Mouse (Mus musculus) CH12.LX (cell line): Measurements from ENCODE around the gene Cit. TPM values are rescaled to one million over a fixed set of nuclear protein-coding genes. Genes with fewer than 3 reads are reported as not detected.

ENCODE experiments used
- DNase-seq: peaks from one replicate; pipeline ENCODE4 v3.0.0-alpha.2; 2013; ENCODE audit errors: extremely low read depth
- H3K27ac ChIP-seq: 2 replicates; pipeline ENCODE4 v1.5.1; 2012; ENCODE audit warnings: low read depth, mild to moderate bottlenecking, control low read depth, moderate library complexity; ENCODE audit not compliant: insufficient read depth
- H3K27me3 ChIP-seq: replicated peaks from 2 replicates; pipeline ENCODE3; 2012; ENCODE audit warnings: inconsistent platforms
- H3K36me3 ChIP-seq, 2 experiments: replicated peaks in 1 of 2; 2 replicates each; pipeline versions ENCODE3 to v1.6.1; 2012; ENCODE audit warnings: inconsistent platforms in 1 of 2, low read length in 1 of 2, mild to moderate bottlenecking in 1 of 2, mixed read lengths in 1 of 2, moderate library complexity in 1 of 2; ENCODE audit not compliant: control insufficient read depth in 1 of 2, insufficient read depth in 1 of 2
- H3K4me1 ChIP-seq, 2 experiments: 2 replicates each; pipeline ENCODE4 v1.6.1; 2012; ENCODE audit warnings: inconsistent platforms in 1 of 2, moderate library complexity in 1 of 2; ENCODE audit not compliant: insufficient read depth in 2 of 2, control insufficient read depth in 1 of 2
- H3K4me2 ChIP-seq: 2 replicates; pipeline ENCODE4 v1.6.1; 2012; ENCODE audit warnings: low read depth, mild to moderate bottlenecking, control low read depth; ENCODE audit not compliant: poor library complexity, insufficient read depth, severe bottlenecking
- H3K4me3 ChIP-seq, 3 experiments: fragments of 150-350 bp in 1 of 3; sonication (generic) in 1 of 3; replicated peaks in 1 of 3; 2 replicates each; pipeline versions ENCODE3 to v1.5.1; 2011 to 2012; ENCODE audit warnings: low read depth in 2 of 3, low read length in 2 of 3, mild to moderate bottlenecking in 2 of 3, moderate library complexity in 2 of 3, control low read depth in 1 of 3, improper control_type of control experiment in 1 of 3, inconsistent platforms in 1 of 3, mixed read lengths in 1 of 3; ENCODE audit not compliant: poor library complexity in 1 of 3
- H3K79me2 ChIP-seq: replicated peaks from 2 replicates; pipeline ENCODE4 v1.6.1; 2012; ENCODE audit warnings: mild to moderate bottlenecking, moderate library complexity; ENCODE audit not compliant: control insufficient read depth, poor library complexity, insufficient read depth, severe bottlenecking; ENCODE audit errors: extremely low read depth
- H3K9ac ChIP-seq: 2 replicates; pipeline ENCODE4 v1.6.1; 2012; ENCODE audit warnings: low read depth, mild to moderate bottlenecking, control low read depth, moderate library complexity; ENCODE audit not compliant: insufficient read depth
- H3K9me3 ChIP-seq: replicated peaks from 2 replicates; pipeline ENCODE3; 2012; ENCODE audit warnings: low read length, inconsistent platforms, mixed read lengths
- BHLHE40 ChIP-seq: IDR thresholded peaks from 2 replicates; pipeline ENCODE4 v1.6.1; 2011; ENCODE audit warnings: mild to moderate bottlenecking, low read depth, low read length, improper control_type of control experiment
- CHD1 ChIP-seq: IDR thresholded peaks from 2 replicates; pipeline ENCODE4 v1.6.1; 2012; ENCODE audit warnings: low read depth, low read length, improper control_type of control experiment, inconsistent platforms
- CHD2 ChIP-seq: IDR thresholded peaks from 2 replicates; pipeline ENCODE4 v1.6.1; 2011; ENCODE audit warnings: low read length, improper control_type of control experiment
- CTCF ChIP-seq, 2 experiments: IDR thresholded peaks in 1 of 2; conservative IDR thresholded peaks in 1 of 2; 2 replicates each; pipeline ENCODE4 v1.5.1; 2011 to 2012; ENCODE audit warnings: low read depth in 2 of 2, low read length in 2 of 2, improper control_type of control experiment in 1 of 2, inconsistent platforms in 1 of 2, mild to moderate bottlenecking in 1 of 2, moderate library complexity in 1 of 2
- E2F4 ChIP-seq: IDR thresholded peaks from 2 replicates; pipeline ENCODE4 v1.6.1; 2011; ENCODE audit warnings: low read depth, low read length, improper control_type of control experiment; ENCODE audit not compliant: insufficient replicate concordance
- EP300 ChIP-seq: IDR thresholded peaks from 2 replicates; pipeline ENCODE4 v1.6.1; 2011; ENCODE audit warnings: low read length, improper control_type of control experiment
- ETS1 ChIP-seq: conservative IDR thresholded peaks from 2 replicates; pipeline ENCODE4 v1.6.1; 2012; ENCODE audit warnings: low read depth, mild to moderate bottlenecking, inconsistent platforms, low read length, improper control_type of control experiment, moderate library complexity
- GABPA ChIP-seq: IDR thresholded peaks from 2 replicates; pipeline ENCODE4 v1.6.1; 2012; ENCODE audit warnings: low read depth, low read length, improper control_type of control experiment, inconsistent platforms; ENCODE audit not compliant: insufficient replicate concordance
- HCFC1 ChIP-seq: IDR thresholded peaks from 2 replicates; pipeline ENCODE4 v1.6.1; 2012; ENCODE audit warnings: low read depth, mild to moderate bottlenecking, inconsistent platforms, low read length, improper control_type of control experiment
- IRF4 ChIP-seq: IDR thresholded peaks from 2 replicates; pipeline ENCODE4 v1.6.1; 2014; ENCODE audit warnings: low read depth, mild to moderate bottlenecking, inconsistent platforms, low read length, improper control_type of control experiment
- KAT2A ChIP-seq: IDR thresholded peaks from 2 replicates; pipeline ENCODE4 v1.6.1; 2012; ENCODE audit warnings: low read length, improper control_type of control experiment, inconsistent platforms; ENCODE audit not compliant: insufficient replicate concordance
- MAFK ChIP-seq: IDR thresholded peaks from 2 replicates; pipeline ENCODE4 v1.6.1; 2011; ENCODE audit warnings: low read length, improper control_type of control experiment; ENCODE audit not compliant: insufficient replicate concordance
- MEF2A ChIP-seq: IDR thresholded peaks from 2 replicates; pipeline ENCODE4 v1.6.1; 2014; ENCODE audit warnings: low read depth, mild to moderate bottlenecking, inconsistent platforms, low read length, improper control_type of control experiment, borderline replicate concordance
- MXI1 ChIP-seq: IDR thresholded peaks from 2 replicates; pipeline ENCODE4 v1.6.1; 2011; ENCODE audit warnings: mild to moderate bottlenecking, low read depth, low read length, improper control_type of control experiment
- POLR2A ChIP-seq: IDR thresholded peaks from 2 replicates; pipeline ENCODE4 v1.6.1; 2011; ENCODE audit warnings: low read depth, mild to moderate bottlenecking, improper control_type of control experiment, low read length
- RCOR1 ChIP-seq: conservative IDR thresholded peaks from 2 replicates; pipeline ENCODE4 v1.6.1; 2012; ENCODE audit warnings: low read depth, mild to moderate bottlenecking, inconsistent platforms, low read length, improper control_type of control experiment
- TBP ChIP-seq: conservative IDR thresholded peaks from 2 replicates; pipeline ENCODE4 v1.6.1; 2011; ENCODE audit warnings: low read depth, low read length, improper control_type of control experiment
- TCF12 ChIP-seq: IDR thresholded peaks from 2 replicates; pipeline ENCODE4 v1.6.1; 2014; ENCODE audit warnings: low read depth, mild to moderate bottlenecking, inconsistent platforms, low read length, improper control_type of control experiment
- UBTF ChIP-seq: IDR thresholded peaks from 2 replicates; pipeline ENCODE4 v1.6.1; 2012; ENCODE audit warnings: low read depth, mild to moderate bottlenecking, inconsistent platforms, low read length, improper control_type of control experiment, moderate library complexity
- USF1 ChIP-seq: IDR thresholded peaks from 2 replicates; pipeline ENCODE4 v1.6.1; 2014; ENCODE audit warnings: low read depth, mild to moderate bottlenecking, inconsistent platforms, low read length, improper control_type of control experiment
- ZKSCAN1 ChIP-seq: IDR thresholded peaks from 2 replicates; pipeline ENCODE4 v1.6.1; 2012; ENCODE audit warnings: low read depth, inconsistent platforms, low read length, improper control_type of control experiment, borderline replicate concordance
- ZNF384 ChIP-seq: IDR thresholded peaks from 2 replicates; pipeline ENCODE4 v1.6.1; 2012; ENCODE audit warnings: low read depth, low read length, improper control_type of control experiment, inconsistent platforms
- dilution Hi-C: fragments of 300-500 bp; cut with MboI; formaldehyde crosslinking; loops from 2 replicates; pipeline ENCODE4 v1.14.3; 2020; ENCODE audit warnings: low sequenced_read_pairs; ENCODE audit not compliant: extremely low pct_unique_long_range_greater_than_20kb, extremely low pct_ligation_motif_present
- in situ Hi-C: fragments of 300-500 bp; cut with MboI; formaldehyde crosslinking; loops from 3 replicates; pipeline ENCODE4 v1.14.3; 2019; ENCODE audit warnings: low sequenced_read_pairs, low pct_ligation_motif_present, low pct_unique_long_range_greater_than_20kb, mixed read lengths
- polyA plus RNA-seq: library from polyadenylated mRNA; unstranded; fragments of >175 nt; gene quantifications from 2 replicates; pipeline ENCODE4 v1.2.1, GENCODE M21; 2012; ENCODE audit warnings: low read depth; ENCODE audit not compliant: insufficient read length
- total RNA-seq, 2 experiments: library from RNA; depleted of rRNA; stranded (reverse); fragments of 300-350 nt in 1 of 2; fragments of >200 nt in 1 of 2; gene quantifications; 2 replicates each; pipeline ENCODE4 v1.2.3; 2012 to 2014

The Cit gene
- total and polyA plus RNA-seq, 3 experiments: 7.0 to 24.9 (median 16.2) TPM

- Histone ChIP-seq H3K27ac (no peak overlapping the region), H3K36me3 (peaks cover 54 to 92% of the 10 kb centered on the region in 2 experiments), H3K4me2 (no peak overlapping the region), H3K79me2 (no peaks in the 10 kb centered on the region), H3K9me3 (peaks cover 5% of the 10 kb centered on the region), H3K4me3 (no peak overlapping the region), H3K4me1 (no peaks in the 10 kb centered on the region), H3K27me3 (no peaks in the 10 kb centered on the region), H3K9ac (no peak overlapping the region)
- DNase-seq: no peak
- TF ChIP-seq CTCF (conservative IDR thresholded peaks at IDR 0.05 in 1 of 2, IDR thresholded peaks at IDR 0.05 in 1 of 2; ENCODE audit: low read depth in 2 of 2, low read length in 2 of 2): no peak
- no peak for TF ChIP-seq HCFC1
- TF ChIP-seq MAFK: no peak
- no peak for TF ChIP-seq RCOR1
- TF ChIP-seq CHD2: no peak
- no peak for TF ChIP-seq UBTF
- TF ChIP-seq KAT2A: no peak
- TF ChIP-seq ZKSCAN1: no peak
- TF ChIP-seq TBP: no peak
- in situ Hi-C loops: no loop called here
- dilution Hi-C loops: no loop called here
Observed at GRCm38 (mm10) chr5:115936851-115937250, 91.8 kb downstream of the Cit start.

DNA sequence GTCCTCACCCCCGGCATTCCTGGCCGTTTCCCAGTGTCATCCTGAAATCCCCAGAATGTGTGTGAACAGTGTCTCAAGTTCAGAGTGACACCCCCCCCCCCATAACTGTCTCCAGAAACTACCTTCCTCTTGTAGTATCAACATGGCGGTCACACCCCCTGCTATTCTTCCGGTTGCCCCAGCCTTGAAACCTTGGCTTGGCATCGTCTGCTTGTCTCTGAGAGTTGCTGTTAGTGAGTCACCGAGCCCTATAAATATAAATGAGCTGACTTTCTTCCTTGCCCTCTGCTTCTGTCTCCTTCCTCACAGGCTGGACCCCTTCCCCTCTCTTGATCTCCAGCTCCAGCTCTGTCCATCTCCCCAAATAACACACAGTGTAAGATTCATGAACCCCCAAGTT, 92.5 kb downstream of the Cit start:
- DNase-seq: no peak
- H3K27me3 ChIP-seq: no peaks in the 10 kb centered on the region
- no peaks in the 10 kb centered on the region for H3K4me1 ChIP-seq
- H3K27ac ChIP-seq: no peak overlapping the region
- peaks cover 53 to 90% of the 10 kb centered on the region in 2 experiments for H3K36me3 ChIP-seq
- TF ChIP-seq POLR2A (no peak), IRF4 (no peak), MXI1 (no peak), GABPA (no peak), ETS1 (no peak), UBTF (no peak), USF1 (no peak), KAT2A (no peak), RCOR1 (no peak), HCFC1 (no peak), ZNF384 (no peak), CTCF (conservative IDR thresholded peaks at IDR 0.05 in 1 of 2, IDR thresholded peaks at IDR 0.05 in 1 of 2; ENCODE audit: low read depth in 2 of 2, low read length in 2 of 2) (no peak), CHD1 (no peak), MAFK (no peak), EP300 (no peak), BHLHE40 (no peak), MEF2A (no peak), E2F4 (no peak), TCF12 (no peak)
- TF ChIP-seq, all 38 proteins: peak for 0
- dilution Hi-C loops: no loop called here
- Histone ChIP-seq H3K9me3 (peaks cover 7% of the 10 kb centered on the region), H3K79me2 (no peaks in the 10 kb centered on the region), H3K9ac (no peak overlapping the region), H3K4me2 (no peak overlapping the region), H3K4me3 (no peak overlapping the region)
- in situ Hi-C loops: no loop called here
